Mouse (Mus musculus): ENCODE results near the gene Snx32. TPM values are rescaled to one million over a fixed set of nuclear protein-coding genes. Genes with fewer than 3 reads are reported as not detected.
A peak's percentile ranks its signal among the peaks of the same experiment; 100 is the strongest.
"Not testable (repeated sequence)": the region's sequence is repeated elsewhere in the genome, so short reads cannot be mapped to it uniquely, and the experiment has no call there.

Gene Snx32
- polyA plus RNA-seq, 1 experiment from 2014 or later, result 8.7 TPM

DNA sequence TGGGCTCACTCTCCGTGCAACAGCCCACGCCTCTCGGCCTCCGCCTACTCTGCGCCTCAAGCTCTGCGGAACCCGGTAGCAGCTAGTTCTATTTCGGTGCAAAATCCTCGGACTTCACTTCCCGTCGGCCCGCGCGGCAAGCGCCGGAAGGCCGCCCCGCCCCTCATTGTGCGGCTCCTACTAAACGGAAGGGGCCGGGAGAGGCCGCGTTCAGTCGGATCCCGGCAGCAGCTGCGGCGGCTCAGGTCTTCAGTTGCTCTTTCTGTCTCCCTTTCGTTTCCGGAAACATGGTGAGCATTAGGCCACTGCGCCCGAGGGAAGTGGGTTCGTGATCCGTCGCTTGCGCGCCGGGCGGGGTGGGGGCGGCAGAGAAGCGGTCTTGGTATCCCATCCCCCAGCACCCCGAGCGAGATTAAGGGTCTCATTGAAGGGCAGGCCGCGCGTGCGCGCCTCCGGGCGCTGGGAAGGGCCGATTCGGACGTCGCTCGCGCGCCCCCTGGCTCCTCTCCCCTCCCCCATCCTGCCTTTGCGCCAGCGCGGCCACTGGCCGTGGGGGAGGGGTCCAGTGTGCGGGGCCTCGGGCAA is 19.9 kb downstream of the Snx32 start, which contains the start of gene Cfl1:
Cfl1 (plus strand) TSS at position 143 of the 585 bp plus-strand sequence.
- Histone ChIP-seq H3K9me3 (replicated peaks; ENCODE audit: control insufficient read depth, low read length) (no peaks in the 10 kb centered on the region), H3K27me3 (ENCODE audit: control insufficient read depth, insufficient read depth, low read length) (no peaks in the 10 kb centered on the region), H3K36me3 (replicated peaks; ENCODE audit: control insufficient read depth, insufficient read depth, low read depth, low read length) (peaks cover 6% of the 10 kb centered on the region), H3K4me3 (ENCODE audit: low read depth, low read length) (peak within 1 kb of the TSS; percentile 99), H3K9ac (replicated peaks; ENCODE audit: low read length) (peak within 1 kb of the TSS; percentile 93), H3K4me1 (ENCODE audit: control insufficient read depth, insufficient read depth, low read length) (no peaks in the 10 kb centered on the region), H3K27ac (replicated peaks; ENCODE audit: low read depth, low read length) (peak within 1 kb of the TSS; percentile 99), H3K4me2 (ENCODE audit: low read depth, low read length) (peak within 1 kb of the TSS; percentile 81)
- DNase-seq (ENCODE audit: low spot score) (peak; percentile 97), ATAC-seq (replicated peaks; ENCODE audit: insufficient number of reproducible peaks, low FRiP score, low TSS enrichment, low read depth) (peak; percentile 53)
- WGBS, result under 1% methylated on average over 58 of the region's 62 CpGs

GRCm38 (mm10) chr19:5489721-5490120 is 20.6 kb downstream of the Snx32 start:
- not testable (repeated sequence) for H3K27me3 ChIP-seq (ENCODE audit: control insufficient read depth, insufficient read depth, low read length); DNase-seq (ENCODE audit: low spot score); H3K4me2 ChIP-seq (ENCODE audit: low read depth, low read length); H3K4me1 ChIP-seq (ENCODE audit: control insufficient read depth, insufficient read depth, low read length); H3K9ac ChIP-seq (replicated peaks; ENCODE audit: low read length); H3K9me3 ChIP-seq (replicated peaks; ENCODE audit: control insufficient read depth, low read length); H3K4me3 ChIP-seq (ENCODE audit: low read depth, low read length); H3K36me3 ChIP-seq (replicated peaks; ENCODE audit: control insufficient read depth, insufficient read depth, low read depth, low read length); ATAC-seq (replicated peaks; ENCODE audit: insufficient number of reproducible peaks, low FRiP score, low TSS enrichment, low read depth)
- WGBS, result 55% methylated on average over 10 of the region's 10 CpGs
- peak overlapping the region; percentile 99 for H3K27ac ChIP-seq (replicated peaks; ENCODE audit: low read depth, low read length)

- Histone ChIP-seq H3K4me2 (ENCODE audit: low read depth, low read length) (peak overlapping the region; percentile 81), H3K36me3 (replicated peaks; ENCODE audit: control insufficient read depth, insufficient read depth, low read depth, low read length) (peaks cover 4% of the 10 kb centered on the region), H3K4me3 (ENCODE audit: low read depth, low read length) (peak overlapping the region; percentile 48), H3K9ac (replicated peaks; ENCODE audit: low read length) (peak overlapping the region; percentile 52), H3K27me3 (ENCODE audit: control insufficient read depth, insufficient read depth, low read length) (no peaks in the 10 kb centered on the region), H3K4me1 (ENCODE audit: control insufficient read depth, insufficient read depth, low read length) (no peaks in the 10 kb centered on the region), H3K27ac (replicated peaks; ENCODE audit: low read depth, low read length) (peak overlapping the region; percentile 99), H3K9me3 (replicated peaks; ENCODE audit: control insufficient read depth, low read length) (no peaks in the 10 kb centered on the region)
- peak; percentile 99 for DNase-seq (ENCODE audit: low spot score)
- peak; percentile 82 for ATAC-seq (replicated peaks; ENCODE audit: insufficient number of reproducible peaks, low FRiP score, low TSS enrichment, low read depth)
- WGBS, result 0% methylated on average over 26 of the region's 26 CpGs
Observed at GRCm38 (mm10) chr19:5488878-5489571, 21.3 kb downstream of the Snx32 start.

GRCm38 (mm10) chr19:5487768-5488550 is 22.4 kb downstream of the Snx32 start, which contains the start of gene Mus81:
Mus81 (minus strand) TSS chr19:5488402.
- WGBS, result under 1% methylated on average over 39 of the region's 39 CpGs
- ATAC-seq (replicated peaks; ENCODE audit: insufficient number of reproducible peaks, low FRiP score, low TSS enrichment, low read depth), result peak; percentile 72
- H3K9ac ChIP-seq (replicated peaks; ENCODE audit: low read length), result peak within 1 kb of the TSS; percentile 75
- no peaks in the 10 kb centered on the region for H3K27me3 ChIP-seq (ENCODE audit: control insufficient read depth, insufficient read depth, low read length)
- peak within 1 kb of the TSS; percentile 48 for H3K4me3 ChIP-seq (ENCODE audit: low read depth, low read length)
- H3K27ac ChIP-seq (replicated peaks; ENCODE audit: low read depth, low read length), result peak within 1 kb of the TSS; percentile 99
- peak within 1 kb of the TSS; percentile 81 for H3K4me2 ChIP-seq (ENCODE audit: low read depth, low read length)
- peaks cover 4% of the 10 kb centered on the region for H3K36me3 ChIP-seq (replicated peaks; ENCODE audit: control insufficient read depth, insufficient read depth, low read depth, low read length)
- peak; percentile 97 for DNase-seq (ENCODE audit: low spot score)
- H3K4me1 ChIP-seq (ENCODE audit: control insufficient read depth, insufficient read depth, low read length), result no peaks in the 10 kb centered on the region
- H3K9me3 ChIP-seq (replicated peaks; ENCODE audit: control insufficient read depth, low read length), result no peaks in the 10 kb centered on the region

DNA sequence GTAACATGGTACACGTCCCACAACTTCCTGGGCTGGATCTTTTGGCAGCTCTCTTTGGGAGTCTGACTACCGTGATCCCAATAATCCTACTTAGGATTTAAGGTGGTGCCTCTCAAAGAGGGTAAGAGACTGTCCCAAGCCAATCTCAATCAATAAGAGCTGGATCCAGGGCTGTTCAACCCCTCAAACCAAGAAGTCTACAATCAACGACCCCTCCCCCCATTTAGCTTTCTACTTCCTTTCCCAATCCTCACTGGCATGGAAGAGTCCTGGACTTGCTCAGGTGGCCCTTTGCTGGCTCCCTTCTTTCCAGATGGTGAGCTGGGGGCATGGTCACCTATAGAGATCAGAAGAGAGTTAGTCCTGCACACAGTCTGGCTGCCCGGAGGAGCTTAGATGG is 23.6 kb downstream of the Snx32 start:
- DNase-seq (ENCODE audit: low spot score) (no peak), ATAC-seq (replicated peaks; ENCODE audit: insufficient number of reproducible peaks, low FRiP score, low TSS enrichment, low read depth) (no peak)
- no peaks in the 10 kb centered on the region for H3K27me3 ChIP-seq (ENCODE audit: control insufficient read depth, insufficient read depth, low read length)
- no peak overlapping the region for H3K27ac ChIP-seq (replicated peaks; ENCODE audit: low read depth, low read length)
- no peak overlapping the region for H3K4me3 ChIP-seq (ENCODE audit: low read depth, low read length)
- 87% methylated on average over 4 of the region's 4 CpGs for WGBS
- no peak overlapping the region for H3K4me2 ChIP-seq (ENCODE audit: low read depth, low read length)
- no peaks in the 10 kb centered on the region for H3K9me3 ChIP-seq (replicated peaks; ENCODE audit: control insufficient read depth, low read length)
- H3K9ac ChIP-seq (replicated peaks; ENCODE audit: low read length), result no peak overlapping the region
- no peaks in the 10 kb centered on the region for H3K4me1 ChIP-seq (ENCODE audit: control insufficient read depth, insufficient read depth, low read length)
- peaks cover 6% of the 10 kb centered on the region for H3K36me3 ChIP-seq (replicated peaks; ENCODE audit: control insufficient read depth, insufficient read depth, low read depth, low read length)

- no peak for DNase-seq (ENCODE audit: low spot score)
- Histone ChIP-seq H3K9ac (replicated peaks; ENCODE audit: low read length) (no peak overlapping the region), H3K4me3 (ENCODE audit: low read depth, low read length) (no peak overlapping the region), H3K9me3 (replicated peaks; ENCODE audit: control insufficient read depth, low read length) (no peaks in the 10 kb centered on the region), H3K27ac (replicated peaks; ENCODE audit: low read depth, low read length) (no peak overlapping the region), H3K4me1 (ENCODE audit: control insufficient read depth, insufficient read depth, low read length) (no peaks in the 10 kb centered on the region), H3K27me3 (ENCODE audit: control insufficient read depth, insufficient read depth, low read length) (no peaks in the 10 kb centered on the region), H3K36me3 (replicated peaks; ENCODE audit: control insufficient read depth, insufficient read depth, low read depth, low read length) (peaks cover 6% of the 10 kb centered on the region), H3K4me2 (ENCODE audit: low read depth, low read length) (no peak overlapping the region)
- 90% methylated on average over 8 of the region's 8 CpGs for WGBS
- no peak for ATAC-seq (replicated peaks; ENCODE audit: insufficient number of reproducible peaks, low FRiP score, low TSS enrichment, low read depth)
Observed at GRCm38 (mm10) chr19:5486286-5486685, 24.1 kb downstream of the Snx32 start.

DNA sequence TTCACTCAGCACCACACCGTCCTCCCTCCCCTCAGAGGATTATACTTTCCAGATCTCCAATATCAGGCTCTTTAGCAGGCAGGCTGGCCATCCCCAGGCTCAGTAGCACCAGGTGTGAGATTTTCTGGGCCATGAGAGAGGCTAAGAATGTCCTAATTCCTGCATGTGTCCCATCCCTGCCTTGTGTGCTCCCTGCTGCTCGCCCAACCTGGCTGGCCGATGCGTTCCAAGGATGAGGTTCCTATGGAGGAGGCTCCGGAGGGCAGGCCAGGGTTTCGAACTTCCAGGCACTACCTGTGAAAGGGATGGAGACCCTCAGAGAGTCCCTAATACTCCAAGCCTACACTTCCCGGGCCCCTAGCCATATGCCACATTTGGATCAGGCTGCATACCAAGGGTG is 24.5 kb downstream of the Snx32 start:
- H3K36me3 ChIP-seq (replicated peaks; ENCODE audit: control insufficient read depth, insufficient read depth, low read depth, low read length), result peaks cover 6% of the 10 kb centered on the region
- DNase-seq (ENCODE audit: low spot score), result no peak
- WGBS, result 94% methylated on average over 7 of the region's 7 CpGs
- H3K9ac ChIP-seq (replicated peaks; ENCODE audit: low read length), result no peak overlapping the region
- no peak overlapping the region for H3K4me3 ChIP-seq (ENCODE audit: low read depth, low read length)
- no peaks in the 10 kb centered on the region for H3K9me3 ChIP-seq (replicated peaks; ENCODE audit: control insufficient read depth, low read length)
- H3K4me2 ChIP-seq (ENCODE audit: low read depth, low read length), result no peak overlapping the region
- no peaks in the 10 kb centered on the region for H3K4me1 ChIP-seq (ENCODE audit: control insufficient read depth, insufficient read depth, low read length)
- no peak for ATAC-seq (replicated peaks; ENCODE audit: insufficient number of reproducible peaks, low FRiP score, low TSS enrichment, low read depth)
- no peaks in the 10 kb centered on the region for H3K27me3 ChIP-seq (ENCODE audit: control insufficient read depth, insufficient read depth, low read length)
- no peak overlapping the region for H3K27ac ChIP-seq (replicated peaks; ENCODE audit: low read depth, low read length)
